Mouse (Mus musculus): ENCODE results near the gene Scube1. TPM values are rescaled to one million over a fixed set of nuclear protein-coding genes. Genes with fewer than 3 reads are reported as not detected.

The Scube1 gene
- polyA plus RNA-seq, 1 experiment from 2014 or later = 33.6 TPM

- no peaks in the 10 kb centered on the region for H3K9me3 ChIP-seq
- peaks cover 17% of the 10 kb centered on the region for H3K4me1 ChIP-seq (replicated peaks)
- ATAC-seq (ENCODE audit: insufficient number of reproducible peaks, insufficient read depth, low FRiP score, low TSS enrichment, low read depth) = 0 out of 2 replicates have a peak, but pooled peaks have one; percentile 10
- H3K4me2 ChIP-seq = no peak overlapping the region
- H3K27ac ChIP-seq = peak overlapping the region; percentile 74; the same call in 1 of the 2 replicates
- H3K27me3 ChIP-seq = peaks cover 8% of the 10 kb centered on the region
- 60% methylated on average over 16 of the region's 16 CpGs for WGBS
- H3K36me3 ChIP-seq = no peaks in the 10 kb centered on the region
- no peak overlapping the region for H3K4me3 ChIP-seq (replicated peaks)
- no peak overlapping the region for H3K9ac ChIP-seq (replicated peaks)
Observed at GRCm38 (mm10) chr15:83746311-83746710, 21.5 kb upstream of the Scube1 start.

GRCm38 (mm10) chr15:83742018-83742417 is 17.2 kb upstream of the Scube1 start:
- peak overlapping the region; percentile 82 for H3K27ac ChIP-seq
- ATAC-seq (ENCODE audit: insufficient number of reproducible peaks, insufficient read depth, low FRiP score, low TSS enrichment, low read depth) = no peak
- WGBS = 71% methylated on average over 1 of the region's 1 CpGs

GRCm38 (mm10) chr15:83740676-83741422 is 16.0 kb upstream of the Scube1 start:
- peak; percentile 85; the same call in 1 of the 2 replicates for ATAC-seq (ENCODE audit: insufficient number of reproducible peaks, insufficient read depth, low FRiP score, low TSS enrichment, low read depth)
- peak overlapping the region; percentile 82 for H3K27ac ChIP-seq
- H3K9ac ChIP-seq (replicated peaks) = no peak overlapping the region
- no peaks in the 10 kb centered on the region for H3K36me3 ChIP-seq
- H3K9me3 ChIP-seq = no peaks in the 10 kb centered on the region
- no peak overlapping the region for H3K4me3 ChIP-seq (replicated peaks)
- 9% methylated on average over 21 of the region's 21 CpGs for WGBS
- H3K4me1 ChIP-seq (replicated peaks) = peaks cover 39% of the 10 kb centered on the region
- peaks cover 12% of the 10 kb centered on the region; the same call in 1 of the 2 replicates for H3K27me3 ChIP-seq
- peak overlapping the region; percentile 41 for H3K4me2 ChIP-seq

More at GRCm38 (mm10) chr15:83742018-83742417, 17.2 kb upstream of the Scube1 start:
- H3K4me2 ChIP-seq = no peak overlapping the region; the same call in 1 of the 2 replicates
- 0 out of 2 replicates have a peak overlapping the region, but pooled peaks have one; percentile 5 for H3K9ac ChIP-seq (replicated peaks)
- H3K27me3 ChIP-seq = peaks cover 2% of the 10 kb centered on the region; the same call in 1 of the 2 replicates
- peaks cover 34% of the 10 kb centered on the region for H3K4me1 ChIP-seq (replicated peaks)
- H3K36me3 ChIP-seq = no peaks in the 10 kb centered on the region
- no peaks in the 10 kb centered on the region for H3K9me3 ChIP-seq
- no peak overlapping the region for H3K4me3 ChIP-seq (replicated peaks)

- H3K4me3 ChIP-seq (replicated peaks) = no peak overlapping the region
- no peak overlapping the region for H3K4me2 ChIP-seq
- ATAC-seq (ENCODE audit: insufficient number of reproducible peaks, insufficient read depth, low FRiP score, low TSS enrichment, low read depth) = no peak
- WGBS = 21% methylated on average over 3 of the region's 3 CpGs
- H3K4me1 ChIP-seq (replicated peaks) = peaks cover 39% of the 10 kb centered on the region
- no peaks in the 10 kb centered on the region for H3K9me3 ChIP-seq
- H3K27me3 ChIP-seq = peaks cover 73% of the 10 kb centered on the region
- H3K9ac ChIP-seq (replicated peaks) = no peak overlapping the region
- H3K27ac ChIP-seq = no peak overlapping the region
- no peaks in the 10 kb centered on the region for H3K36me3 ChIP-seq
Observed at GRCm38 (mm10) chr15:83727626-83728025, 2.8 kb upstream of the Scube1 start.

- no peaks in the 10 kb centered on the region for H3K9me3 ChIP-seq
- 0 out of 2 replicates have a peak, but pooled peaks cover 1% of the 10 kb centered on the region for H3K36me3 ChIP-seq
- no peak overlapping the region for H3K4me2 ChIP-seq
- no peak overlapping the region for H3K9ac ChIP-seq (replicated peaks)
- H3K27ac ChIP-seq = no peak overlapping the region
- peaks cover 40% of the 10 kb centered on the region for H3K4me1 ChIP-seq (replicated peaks)
- 75% methylated on average over 5 of the region's 5 CpGs for WGBS
- H3K27me3 ChIP-seq = peaks cover 79% of the 10 kb centered on the region
- ATAC-seq (ENCODE audit: insufficient number of reproducible peaks, insufficient read depth, low FRiP score, low TSS enrichment, low read depth) = no peak
- H3K4me3 ChIP-seq (replicated peaks) = no peak overlapping the region
Observed at GRCm38 (mm10) chr15:83726741-83727140, 1.9 kb upstream of the Scube1 start.

- Histone ChIP-seq H3K36me3 (0 out of 2 replicates have a peak, but pooled peaks cover 8% of the 10 kb centered on the region), H3K9ac (replicated peaks) (peak overlapping the region; percentile 37; the same call in 1 of the 2 replicates), H3K27ac (no peak overlapping the region), H3K4me1 (replicated peaks) (peaks cover 40% of the 10 kb centered on the region), H3K9me3 (no peaks in the 10 kb centered on the region), H3K4me2 (peak overlapping the region; percentile 93), H3K4me3 (replicated peaks) (peak overlapping the region; percentile 73; the same call in 1 of the 2 replicates), H3K27me3 (peaks cover 76% of the 10 kb centered on the region)
- WGBS = 17% methylated on average over 28 of the region's 28 CpGs
- ATAC-seq (ENCODE audit: insufficient number of reproducible peaks, insufficient read depth, low FRiP score, low TSS enrichment, low read depth) = 0 out of 2 replicates have a peak, but pooled peaks have one; percentile 13
Observed at GRCm38 (mm10) chr15:83725556-83726200, 857 bp upstream of the Scube1 start.

GRCm38 (mm10) chr15:83724160-83724885 is 498 bp downstream of the Scube1 start:
- WGBS = 1% methylated on average over 61 of the region's 61 CpGs
- H3K9ac ChIP-seq (replicated peaks) = peak overlapping the region; percentile 75
- ATAC-seq (ENCODE audit: insufficient number of reproducible peaks, insufficient read depth, low FRiP score, low TSS enrichment, low read depth) = 0 out of 2 replicates have a peak, but pooled peaks have one; percentile 3
- H3K4me2 ChIP-seq = peak overlapping the region; percentile 93
- peaks cover 17% of the 10 kb centered on the region; the same call in 1 of the 2 replicates for H3K36me3 ChIP-seq
- no peaks in the 10 kb centered on the region for H3K9me3 ChIP-seq
- peak overlapping the region; percentile 59 for H3K27ac ChIP-seq
- peaks cover 40% of the 10 kb centered on the region for H3K4me1 ChIP-seq (replicated peaks)
- peak overlapping the region; percentile 73 for H3K4me3 ChIP-seq (replicated peaks)
- H3K27me3 ChIP-seq = peaks cover 65% of the 10 kb centered on the region

- WGBS = 22% methylated on average over 6 of the region's 6 CpGs
- H3K9me3 ChIP-seq = no peaks in the 10 kb centered on the region
- no peak for ATAC-seq (ENCODE audit: insufficient number of reproducible peaks, insufficient read depth, low FRiP score, low TSS enrichment, low read depth)
- no peak overlapping the region for H3K4me3 ChIP-seq (replicated peaks)
- peaks cover 32% of the 10 kb centered on the region for H3K36me3 ChIP-seq
- peaks cover 21% of the 10 kb centered on the region for H3K27me3 ChIP-seq
- H3K4me2 ChIP-seq = no peak overlapping the region
- H3K27ac ChIP-seq = peak overlapping the region; percentile 9; the same call in 1 of the 2 replicates
- no peak overlapping the region for H3K9ac ChIP-seq (replicated peaks)
- H3K4me1 ChIP-seq (replicated peaks) = peaks cover 42% of the 10 kb centered on the region
Observed at GRCm38 (mm10) chr15:83715582-83716228, 9.1 kb downstream of the Scube1 start.

GRCm38 (mm10) chr15:83712798-83713197 is 12.0 kb downstream of the Scube1 start:
- H3K9ac ChIP-seq (replicated peaks) = no peak overlapping the region
- no peak overlapping the region for H3K27ac ChIP-seq
- H3K4me3 ChIP-seq (replicated peaks) = no peak overlapping the region
- no peaks in the 10 kb centered on the region for H3K9me3 ChIP-seq
- ATAC-seq (ENCODE audit: insufficient number of reproducible peaks, insufficient read depth, low FRiP score, low TSS enrichment, low read depth) = no peak
- no peak overlapping the region for H3K4me2 ChIP-seq
- peaks cover 53% of the 10 kb centered on the region for H3K4me1 ChIP-seq (replicated peaks)
- peaks cover 9% of the 10 kb centered on the region for H3K36me3 ChIP-seq
- H3K27me3 ChIP-seq = peaks cover 16% of the 10 kb centered on the region
- 59% methylated on average over 10 of the region's 10 CpGs for WGBS

GRCm38 (mm10) chr15:83712361-83712760 is 12.5 kb downstream of the Scube1 start:
- H3K9ac ChIP-seq (replicated peaks) = no peak overlapping the region
- ATAC-seq (ENCODE audit: insufficient number of reproducible peaks, insufficient read depth, low FRiP score, low TSS enrichment, low read depth) = no peak
- 75% methylated on average over 5 of the region's 5 CpGs for WGBS
- H3K27ac ChIP-seq = no peak overlapping the region
- H3K27me3 ChIP-seq = peaks cover 16% of the 10 kb centered on the region
- H3K9me3 ChIP-seq = no peaks in the 10 kb centered on the region
- no peak overlapping the region for H3K4me3 ChIP-seq (replicated peaks)
- H3K36me3 ChIP-seq = 0 out of 2 replicates have a peak, but pooled peaks cover 4% of the 10 kb centered on the region
- H3K4me2 ChIP-seq = no peak overlapping the region
- H3K4me1 ChIP-seq (replicated peaks) = peaks cover 53% of the 10 kb centered on the region
